Mouse (Mus musculus) midbrain, postnatal 0 days (tissue): ENCODE measurements around the gene Fam76a. TPM values are rescaled to one million over a fixed set of nuclear protein-coding genes. Genes with fewer than 3 reads are reported as not detected.

ENCODE experiments used
- ATAC-seq: fragments of 200-750 bp; cut with Nextera tagmentation; 2 replicates; pipeline ENCODE4 v1.8.0; 2017; ENCODE audit warnings: moderate number of reproducible peaks, mild to moderate bottlenecking, moderate TSS enrichment, moderate library complexity; ENCODE audit not compliant: low FRiP score
- DNase-seq: peaks from one replicate; pipeline ENCODE4 v3.0.0-alpha.2; 2015; ENCODE audit warnings: low spot score
- H3K27ac ChIP-seq: fragments of 300-500 bp; sonication (generic); 2 replicates; pipeline ENCODE4 v1.5.1; 2014; ENCODE audit warnings: low read depth, mild to moderate bottlenecking, low read length, mixed read lengths
- H3K27me3 ChIP-seq: fragments of 300-500 bp; sonication (generic); 2 replicates; pipeline ENCODE4 v1.6.1; 2014; ENCODE audit warnings: low read length, control low read depth, mixed read lengths; ENCODE audit not compliant: insufficient read depth
- H3K36me3 ChIP-seq: fragments of 300-500 bp; sonication (generic); 2 replicates; pipeline ENCODE4 v1.6.1; 2014; ENCODE audit warnings: low read length, control low read depth, mixed read lengths; ENCODE audit not compliant: insufficient read depth
- H3K4me1 ChIP-seq: fragments of 300-500 bp; sonication (generic); 2 replicates; pipeline ENCODE4 v1.6.1; 2014; ENCODE audit warnings: mild to moderate bottlenecking, control low read depth, antibody characterized with exemption, low read length, mixed read lengths; ENCODE audit not compliant: insufficient read depth
- H3K4me2 ChIP-seq: fragments of 300-500 bp; sonication (generic); 2 replicates; pipeline ENCODE4 v1.6.1; 2014; ENCODE audit warnings: low read depth, mild to moderate bottlenecking, low read length, mixed read lengths; ENCODE audit not compliant: poor library complexity, severe bottlenecking
- H3K4me3 ChIP-seq: fragments of 300-500 bp; sonication (generic); 2 replicates; pipeline ENCODE4 v1.5.1; 2014; ENCODE audit warnings: low read depth, mild to moderate bottlenecking, low read length, moderate library complexity
- H3K9ac ChIP-seq: fragments of 300-500 bp; sonication (generic); replicated peaks from 2 replicates; pipeline ENCODE4 v1.6.1; 2014; ENCODE audit warnings: mild to moderate bottlenecking, low read length, moderate library complexity, mixed read lengths; ENCODE audit not compliant: poor library complexity, severe bottlenecking
- H3K9me3 ChIP-seq: fragments of 300-500 bp; sonication (generic); 2 replicates; pipeline ENCODE4 v1.6.1; 2016; ENCODE audit warnings: low read length, control low read depth
- CTCF ChIP-seq: IDR thresholded peaks from 2 replicates; pipeline ENCODE4 v1.5.1; 2016; ENCODE audit warnings: antibody characterized with exemption, mild to moderate bottlenecking
- WGBS: fragments of 180-500 bp; shearing (Covaris S2); extraction: QIAGEN DNeasy Blood & Tissue Kit; methylation state at CpG from one replicate; pipeline ENCODE4 v1.1.7; 2014; 5-methylcytosine and 5-hydroxymethylcytosine counted together
- polyA plus RNA-seq: library from polyadenylated mRNA; unstranded; fragments of >200 nt; fragmentation: Nextera tagmentation; extraction: Ambion mirVana; gene quantifications from 2 replicates; pipeline ENCODE4 v1.2.1, GENCODE M21; 2015
- total RNA-seq: library from RNA; depleted of rRNA; stranded (reverse); fragments of >200 nt; gene quantifications from 2 replicates; pipeline ENCODE4 v1.2.3, GENCODE M21; 2014

The Fam76a gene
- total and polyA plus RNA-seq, 2 experiments from 2014 or later = 16.6 to 31.0 TPM

- WGBS = 60% methylated on average over 23 of the region's 23 CpGs
Measured at GRCm38 (mm10) chr4:132941012-132941729, 18.8 kb upstream of the Fam76a start.

GRCm38 (mm10) chr4:132939421-132940127 is 17.2 kb upstream of the Fam76a start:
- Histone ChIP-seq H3K4me3 (no peak overlapping the region), H3K27me3 (no peaks in the 10 kb centered on the region), H3K9ac (no peak overlapping the region), H3K4me2 (no peak overlapping the region), H3K36me3 (no peaks in the 10 kb centered on the region), H3K9me3 (no peaks in the 10 kb centered on the region), H3K27ac (0 out of 2 replicates have a peak overlapping the region, but pooled peaks have one; percentile 83), H3K4me1 (0 out of 2 replicates have a peak, but pooled peaks cover 6% of the 10 kb centered on the region)
- DNase-seq (peak; percentile 67), ATAC-seq (no peak)
- TF ChIP-seq CTCF = peak; percentile 84
- 24% methylated on average over 22 of the region's 22 CpGs for WGBS

More at GRCm38 (mm10) chr4:132941012-132941729, 18.8 kb upstream of the Fam76a start:
- DNase-seq (no peak), ATAC-seq (no peak)
- Histone ChIP-seq H3K9ac (no peak overlapping the region), H3K4me1 (peaks cover 4% of the 10 kb centered on the region; the same call in 1 of the 2 replicates), H3K4me3 (no peak overlapping the region), H3K9me3 (no peaks in the 10 kb centered on the region), H3K36me3 (no peaks in the 10 kb centered on the region), H3K27me3 (no peaks in the 10 kb centered on the region), H3K27ac (no peak overlapping the region), H3K4me2 (no peak overlapping the region)
- no peak for TF ChIP-seq CTCF

GRCm38 (mm10) chr4:132938181-132938941 is 16.0 kb upstream of the Fam76a start:
- no peaks in the 10 kb centered on the region for H3K9me3 ChIP-seq
- no peaks in the 10 kb centered on the region for H3K36me3 ChIP-seq
- DNase-seq (peak; percentile 87), ATAC-seq (peak; percentile 80)
- H3K9ac ChIP-seq = no peak overlapping the region
- no peak overlapping the region for H3K4me3 ChIP-seq
- H3K4me1 ChIP-seq = 0 out of 2 replicates have a peak, but pooled peaks cover 8% of the 10 kb centered on the region
- peak overlapping the region; percentile 83 for H3K27ac ChIP-seq
- peak overlapping the region; percentile 4; the same call in 1 of the 2 replicates for H3K4me2 ChIP-seq
- H3K27me3 ChIP-seq = no peaks in the 10 kb centered on the region
- WGBS = 25% methylated on average over 12 of the region's 12 CpGs
- TF ChIP-seq CTCF = peak; percentile 22; the same call in 1 of the 2 replicates

- peak overlapping the region; percentile 43; the same call in 1 of the 2 replicates for H3K27ac ChIP-seq
- DNase-seq (no peak), ATAC-seq (no peak)
- H3K27me3 ChIP-seq = no peaks in the 10 kb centered on the region
- no peaks in the 10 kb centered on the region for H3K36me3 ChIP-seq
- H3K4me1 ChIP-seq = 0 out of 2 replicates have a peak, but pooled peaks cover 8% of the 10 kb centered on the region
- TF ChIP-seq CTCF = no peak
- H3K4me2 ChIP-seq = no peak overlapping the region
- WGBS = 12% methylated on average over 7 of the region's 7 CpGs
- H3K9ac ChIP-seq = no peak overlapping the region
- no peak overlapping the region for H3K4me3 ChIP-seq
- no peaks in the 10 kb centered on the region for H3K9me3 ChIP-seq
Measured at GRCm38 (mm10) chr4:132934639-132935038, 12.3 kb upstream of the Fam76a start.

- TF ChIP-seq CTCF = no peak
- Histone ChIP-seq H3K9me3 (no peaks in the 10 kb centered on the region), H3K4me3 (no peak overlapping the region), H3K4me1 (0 out of 2 replicates have a peak, but pooled peaks cover 8% of the 10 kb centered on the region), H3K27me3 (no peaks in the 10 kb centered on the region), H3K9ac (no peak overlapping the region), H3K27ac (no peak overlapping the region), H3K4me2 (no peak overlapping the region), H3K36me3 (no peaks in the 10 kb centered on the region)
- WGBS = 83% methylated on average over 4 of the region's 4 CpGs
- no peak for ATAC-seq
- no peak for DNase-seq
Measured at GRCm38 (mm10) chr4:132932752-132933404, 10.5 kb upstream of the Fam76a start.
